Mouse (Mus musculus) neural tube, embryonic 11.5 days (tissue): ENCODE data around the gene Zfp445. TPM values are rescaled to one million over a fixed set of nuclear protein-coding genes. Genes with fewer than 3 reads are reported as not detected.
A peak's percentile ranks its signal among the peaks of the same experiment; 100 is the strongest.

Experiments used
- ATAC-seq: fragments of 200-750 bp; cut with Nextera tagmentation; 2 replicates; pipeline ENCODE4 v1.8.0; 2017; ENCODE audit warnings: moderate number of reproducible peaks, mild to moderate bottlenecking, moderate TSS enrichment, moderate library complexity; ENCODE audit not compliant: insufficient read depth, low FRiP score, low TSS enrichment
- DNase-seq: peaks from one replicate; pipeline ENCODE4 v3.0.0-alpha.2; 2015; ENCODE audit warnings: low spot score
- H3K27ac ChIP-seq: fragments of 300-500 bp; sonication (generic); 2 replicates; pipeline ENCODE4 v1.5.1; 2014; ENCODE audit warnings: low read depth, mild to moderate bottlenecking, low read length
- H3K27me3 ChIP-seq: fragments of 300-500 bp; sonication (generic); 2 replicates; pipeline ENCODE4 v1.6.1; 2014; ENCODE audit warnings: mild to moderate bottlenecking, low read length, mixed read lengths; ENCODE audit not compliant: control insufficient read depth, insufficient read depth
- H3K36me3 ChIP-seq: fragments of 300-500 bp; sonication (generic); 2 replicates; pipeline ENCODE4 v1.6.1; 2014; ENCODE audit warnings: mild to moderate bottlenecking, low read length, moderate library complexity, mixed read lengths; ENCODE audit not compliant: control insufficient read depth, insufficient read depth
- H3K4me1 ChIP-seq: fragments of 300-500 bp; sonication (generic); 2 replicates; pipeline ENCODE4 v1.6.1; 2014; ENCODE audit warnings: low read length, mixed read lengths; ENCODE audit not compliant: control insufficient read depth, insufficient read depth
- H3K4me2 ChIP-seq: fragments of 300-500 bp; sonication (generic); 2 replicates; pipeline ENCODE4 v1.6.1; 2014; ENCODE audit warnings: low read depth, mild to moderate bottlenecking, moderate library complexity
- H3K4me3 ChIP-seq: fragments of 300-500 bp; sonication (generic); 2 replicates; pipeline ENCODE4 v1.5.1; 2014; ENCODE audit warnings: low read depth, low read length
- H3K9ac ChIP-seq: fragments of 300-500 bp; sonication (generic); 2 replicates; pipeline ENCODE4 v1.6.1; 2014; ENCODE audit warnings: mild to moderate bottlenecking, low read length
- H3K9me3 ChIP-seq: fragments of 300-500 bp; sonication (generic); 2 replicates; pipeline ENCODE4 v1.6.1; 2016; ENCODE audit warnings: low read length; ENCODE audit not compliant: control insufficient read depth
- WGBS: fragments of 180-500 bp; shearing (Covaris S2); extraction: QIAGEN DNeasy Blood & Tissue Kit; methylation state at CpG from one replicate; pipeline ENCODE4 v1.1.7; 2014; 5-methylcytosine and 5-hydroxymethylcytosine counted together
- polyA plus RNA-seq: library from polyadenylated mRNA; unstranded; fragments of >200 nt; fragmentation: Nextera tagmentation; extraction: Ambion mirVana; gene quantifications from 2 replicates; pipeline ENCODE4 v1.2.1, GENCODE M21; 2014

Gene Zfp445
- polyA plus RNA-seq: 80.2 and 88.1 TPM in 2 replicates

DNA sequence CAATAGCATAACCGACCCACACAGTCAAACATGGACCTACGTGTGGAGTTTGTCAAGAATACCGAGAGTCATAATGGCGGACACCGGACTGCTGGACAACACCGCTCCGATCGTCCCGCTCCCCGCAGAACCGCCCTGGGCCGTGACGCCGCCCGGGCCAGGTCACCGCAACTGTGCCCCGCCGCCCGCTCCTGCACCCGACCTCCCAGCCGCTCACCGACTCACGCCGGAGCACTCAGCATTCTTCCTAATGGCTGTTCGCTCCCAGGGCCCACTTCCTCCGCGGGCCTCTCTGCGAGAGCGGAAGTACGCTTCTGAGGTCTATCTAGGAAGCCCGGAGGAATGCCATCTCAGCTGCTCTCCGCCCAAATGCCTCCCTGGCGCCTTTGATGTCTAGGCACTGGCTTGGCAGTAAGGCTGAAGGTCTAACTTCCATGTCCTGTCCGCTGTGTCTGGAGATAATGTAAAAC, at the start of gene Zfp445:
Gene Zfp445, minus strand, starts transcription at position 310 of the 470 bp plus-strand sequence.
- DNase-seq (peak; percentile 89), ATAC-seq (peak; percentile 87)
- Histone ChIP-seq H3K4me3 (peak within 1 kb of the TSS; percentile 84), H3K9me3 (peaks cover 3% of the 10 kb centered on the region; the same call in 1 of the 2 replicates), H3K4me2 (peak within 1 kb of the TSS; percentile 56), H3K27me3 (no peaks in the 10 kb centered on the region), H3K27ac (peak within 1 kb of the TSS; percentile 62; the same call in 1 of the 2 replicates), H3K36me3 (peaks cover 16% of the 10 kb centered on the region), H3K4me1 (peaks cover 7% of the 10 kb centered on the region; the same call in 1 of the 2 replicates), H3K9ac (peak within 1 kb of the TSS; percentile 93)
- WGBS: under 1% methylated on average over 34 of the region's 34 CpGs

DNA sequence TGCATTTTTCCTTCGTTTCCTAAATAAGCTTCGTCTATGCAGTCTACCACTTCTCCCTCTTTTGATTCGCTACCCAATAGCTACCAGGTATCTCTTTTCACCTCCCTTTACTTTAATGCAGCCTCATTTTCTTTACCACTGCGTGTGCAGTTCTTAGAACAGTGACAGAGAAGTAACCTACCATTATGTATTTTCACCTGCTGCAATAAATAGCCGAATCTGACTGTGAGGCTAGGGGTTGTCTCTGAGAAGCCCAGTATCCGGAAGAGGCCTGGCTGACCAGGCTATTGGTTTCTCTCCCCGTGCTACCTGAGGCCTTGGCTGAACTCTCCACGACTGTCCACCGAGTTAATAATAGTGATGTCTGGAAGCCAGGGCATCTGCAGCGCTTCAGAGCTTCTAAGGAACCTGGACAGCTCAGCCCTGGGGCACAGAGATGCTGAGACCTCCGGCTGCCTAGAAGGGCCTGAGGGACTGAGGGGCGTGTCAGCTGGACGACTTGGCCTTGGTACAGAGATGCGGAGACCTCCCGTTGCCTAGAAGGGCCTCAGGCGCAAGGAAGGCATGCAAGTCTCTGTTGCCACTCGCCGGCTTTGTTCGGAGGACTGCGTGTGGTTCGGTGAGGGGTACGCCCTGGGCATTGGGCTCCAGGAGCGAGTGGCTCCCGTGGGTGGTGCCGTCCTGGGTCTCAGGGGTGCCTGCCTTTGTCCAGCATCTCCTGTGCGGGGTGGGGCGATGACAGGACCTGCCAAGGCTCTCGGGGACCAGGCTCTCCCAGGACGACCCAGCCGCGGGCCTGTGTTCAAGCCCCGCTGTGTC, 37.1 kb upstream of the Zfp445 start:
- Histone ChIP-seq H3K9me3 (no peaks in the 10 kb centered on the region), H3K27me3 (no peaks in the 10 kb centered on the region), H3K4me2 (peak overlapping the region; percentile 84), H3K36me3 (peaks cover 5% of the 10 kb centered on the region), H3K9ac (peak overlapping the region; percentile 93), H3K4me1 (no peaks in the 10 kb centered on the region), H3K27ac (no peak overlapping the region), H3K4me3 (peak overlapping the region; percentile 61)
- peak; percentile 98 for ATAC-seq
- peak; percentile 87 for DNase-seq
- WGBS: 13% methylated on average over 32 of the region's 32 CpGs

DNA sequence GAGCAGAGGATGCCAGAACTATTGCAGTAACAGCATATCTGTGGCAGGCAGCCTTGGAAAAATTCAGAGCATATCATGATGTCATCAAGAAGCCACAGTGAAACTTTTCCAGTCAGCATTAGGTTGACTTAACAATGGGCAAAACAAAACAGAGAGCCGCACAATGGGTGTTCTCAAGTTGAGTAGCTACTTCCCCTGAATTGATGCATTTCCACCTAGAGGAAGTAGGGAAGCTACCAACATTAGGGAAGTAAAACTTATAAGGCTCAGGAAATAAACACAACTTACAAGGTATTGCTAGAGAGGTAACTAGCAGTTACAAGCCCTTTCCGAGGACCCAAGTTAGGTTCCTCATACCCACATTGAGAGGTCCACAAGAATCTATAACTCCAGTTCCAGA, 35.2 kb upstream of the Zfp445 start:
- ATAC-seq: no peak
- H3K9ac ChIP-seq: no peak overlapping the region
- no peak overlapping the region for H3K4me2 ChIP-seq
- H3K9me3 ChIP-seq: no peaks in the 10 kb centered on the region
- DNase-seq: no peak
- no peak overlapping the region for H3K4me3 ChIP-seq
- 85% methylated on average over 2 of the region's 2 CpGs for WGBS
- H3K4me1 ChIP-seq: no peaks in the 10 kb centered on the region
- H3K27me3 ChIP-seq: no peaks in the 10 kb centered on the region
- H3K36me3 ChIP-seq: no peaks in the 10 kb centered on the region
- no peak overlapping the region for H3K27ac ChIP-seq

DNA sequence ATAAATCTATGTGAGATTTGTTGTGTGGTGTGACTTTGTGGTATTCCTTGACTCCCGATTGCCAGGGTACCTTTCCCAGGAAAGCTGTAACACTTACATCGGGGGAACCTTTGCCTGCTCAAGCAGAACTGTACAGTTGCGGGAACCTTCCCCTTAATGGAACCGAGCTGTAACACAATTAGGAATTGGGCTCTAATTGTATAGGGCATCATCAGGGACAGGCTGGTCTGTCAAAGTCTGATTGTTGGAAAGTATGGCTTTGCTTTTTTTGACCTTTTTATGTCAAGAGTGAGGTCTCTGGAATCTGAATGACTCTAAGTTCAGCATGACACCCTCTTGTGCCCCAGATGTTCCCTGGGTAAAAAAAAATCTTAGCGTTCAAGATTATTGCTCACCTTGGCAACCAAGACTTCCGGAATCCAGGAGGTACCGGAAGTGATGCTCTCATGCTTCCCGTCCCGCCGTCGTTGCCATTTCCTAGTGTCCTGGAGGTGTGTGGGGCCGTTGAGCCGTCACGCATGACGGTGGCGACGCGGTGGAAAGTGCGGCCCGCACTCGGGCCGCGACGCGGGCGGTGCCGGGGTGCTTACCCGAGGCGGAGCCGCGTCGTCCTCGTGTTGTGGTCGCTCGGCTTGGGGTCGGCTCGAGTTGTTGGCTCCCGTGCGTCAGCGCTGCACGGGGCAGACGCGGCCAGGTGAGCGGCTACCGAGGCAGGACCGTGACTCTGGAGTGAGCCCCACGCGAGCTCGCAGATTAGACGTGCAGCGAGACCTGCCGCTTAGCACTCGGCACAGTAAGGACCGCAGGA, 20.8 kb upstream of the Zfp445 start:
- H3K9me3 ChIP-seq: no peaks in the 10 kb centered on the region
- no peaks in the 10 kb centered on the region for H3K36me3 ChIP-seq
- H3K4me1 ChIP-seq: peaks cover 3% of the 10 kb centered on the region; the same call in 1 of the 2 replicates
- DNase-seq: peak; percentile 71
- H3K9ac ChIP-seq: peak overlapping the region; percentile 64
- peak; percentile 83 for ATAC-seq
- H3K4me2 ChIP-seq: peak overlapping the region; percentile 54
- 6% methylated on average over 54 of the region's 54 CpGs for WGBS
- H3K4me3 ChIP-seq: peak overlapping the region; percentile 77
- H3K27me3 ChIP-seq: no peaks in the 10 kb centered on the region
- H3K27ac ChIP-seq: no peak overlapping the region

DNA sequence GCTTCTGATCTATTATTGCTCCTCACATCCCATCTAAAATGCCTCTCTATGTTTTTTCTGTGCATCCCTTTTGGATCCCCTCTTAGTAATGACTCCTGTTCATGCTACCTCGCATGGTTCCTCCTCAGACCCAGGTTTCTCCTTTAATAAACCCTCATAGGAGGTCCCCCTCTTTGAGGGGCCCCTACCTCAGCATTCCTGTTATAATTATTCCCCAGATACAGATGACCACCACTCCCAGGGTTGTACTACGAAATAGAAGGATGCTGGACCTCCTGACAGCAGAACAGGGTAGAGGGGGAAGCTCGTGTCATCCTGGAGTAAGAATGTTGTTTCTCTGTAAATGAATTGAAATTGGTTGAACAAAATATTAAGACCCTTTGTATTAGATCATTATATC, 19.6 kb upstream of the Zfp445 start, which contains the start of gene Zkscan7:
Gene Zkscan7, plus strand, starts transcription at position 301 of the 400 bp plus-strand sequence.
- no peaks in the 10 kb centered on the region for H3K9me3 ChIP-seq
- peaks cover 3% of the 10 kb centered on the region; the same call in 1 of the 2 replicates for H3K4me1 ChIP-seq
- WGBS: 90% methylated on average over 3 of the region's 3 CpGs
- H3K27ac ChIP-seq: no peak within 1 kb of the TSS
- H3K9ac ChIP-seq: peak within 1 kb of the TSS; percentile 64; the same call in 1 of the 2 replicates
- DNase-seq: no peak
- H3K4me3 ChIP-seq: peak within 1 kb of the TSS; percentile 77; the same call in 1 of the 2 replicates
- no peaks in the 10 kb centered on the region for H3K36me3 ChIP-seq
- peak within 1 kb of the TSS; percentile 54 for H3K4me2 ChIP-seq
- no peaks in the 10 kb centered on the region for H3K27me3 ChIP-seq
- no peak for ATAC-seq

DNA sequence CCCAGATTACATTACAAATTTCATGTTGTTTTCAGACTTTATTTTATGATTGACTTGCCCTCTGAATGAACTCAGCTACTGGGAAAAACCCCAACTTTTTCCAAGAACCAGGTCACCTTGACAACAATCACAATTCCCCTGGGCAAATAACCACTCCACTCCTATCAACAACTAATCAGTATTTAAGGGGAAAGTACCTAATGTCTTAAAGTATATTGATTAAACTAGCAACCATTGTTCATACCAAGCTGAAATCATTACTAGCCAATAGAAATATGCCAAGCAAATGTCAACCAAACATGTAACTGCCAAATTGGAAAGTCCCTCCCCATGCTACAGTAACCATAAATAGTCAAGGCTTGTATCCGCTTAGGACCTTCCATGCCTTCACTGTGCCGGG, 9.3 kb upstream of the Zfp445 start:
- H3K27me3 ChIP-seq: no peaks in the 10 kb centered on the region
- no peak overlapping the region for H3K9ac ChIP-seq
- no peaks in the 10 kb centered on the region for H3K4me1 ChIP-seq
- WGBS: 93% methylated on average over 2 of the region's 2 CpGs
- no peak overlapping the region for H3K4me3 ChIP-seq
- ATAC-seq (no peak), DNase-seq (no peak)
- no peak overlapping the region for H3K27ac ChIP-seq
- no peak overlapping the region for H3K4me2 ChIP-seq
- H3K9me3 ChIP-seq: no peaks in the 10 kb centered on the region
- no peaks in the 10 kb centered on the region for H3K36me3 ChIP-seq

DNA sequence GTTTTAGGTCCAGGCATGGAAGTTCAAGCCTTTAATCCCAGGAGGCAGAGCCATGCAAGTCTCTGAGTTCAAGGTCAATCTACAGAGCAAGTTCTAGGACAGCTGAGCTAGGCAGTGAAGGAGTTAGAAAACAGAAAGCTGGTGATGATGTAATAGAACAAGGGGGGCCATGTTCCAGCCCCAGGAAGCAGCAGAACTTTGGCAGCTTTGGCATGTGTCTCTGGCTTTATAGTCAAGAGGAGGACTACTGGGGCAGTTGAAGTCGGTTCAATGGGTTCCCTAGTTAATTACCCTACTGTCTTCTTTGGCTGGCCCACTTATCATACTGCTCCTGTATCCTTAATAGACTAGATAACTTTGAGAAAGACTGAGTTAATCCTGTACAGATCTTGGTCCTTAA, 8.8 kb upstream of the Zfp445 start:
- no peaks in the 10 kb centered on the region for H3K9me3 ChIP-seq
- no peak overlapping the region for H3K27ac ChIP-seq
- 69% methylated on average over 1 of the region's 1 CpGs for WGBS
- no peak overlapping the region for H3K4me3 ChIP-seq
- no peak overlapping the region for H3K9ac ChIP-seq
- no peak overlapping the region for H3K4me2 ChIP-seq
- H3K27me3 ChIP-seq: no peaks in the 10 kb centered on the region
- DNase-seq (no peak), ATAC-seq (no peak)
- no peaks in the 10 kb centered on the region for H3K36me3 ChIP-seq
- H3K4me1 ChIP-seq: no peaks in the 10 kb centered on the region

DNA sequence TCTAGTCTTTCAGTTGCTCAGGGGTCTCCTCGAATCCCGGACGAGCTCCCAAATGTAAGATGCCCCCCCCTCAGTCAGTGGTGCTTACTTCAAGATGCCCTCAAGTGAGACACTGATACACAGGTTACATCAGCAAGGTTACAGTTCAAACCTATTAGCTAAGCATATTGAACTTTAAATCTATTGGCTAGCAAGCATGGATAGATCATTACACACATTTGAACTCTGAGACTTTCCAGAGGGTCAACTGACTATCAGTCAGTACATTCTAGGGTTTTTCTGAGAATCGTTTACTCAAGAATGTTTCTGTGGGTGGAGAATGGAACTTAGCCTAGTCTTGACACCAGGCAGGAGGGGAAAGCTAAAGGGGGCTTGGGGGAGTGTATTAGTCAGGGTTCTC, 6.8 kb upstream of the Zfp445 start:
- no peaks in the 10 kb centered on the region for H3K9me3 ChIP-seq
- H3K4me1 ChIP-seq: no peaks in the 10 kb centered on the region
- 88% methylated on average over 4 of the region's 4 CpGs for WGBS
- H3K4me3 ChIP-seq: no peak overlapping the region
- DNase-seq (no peak), ATAC-seq (no peak)
- H3K9ac ChIP-seq: no peak overlapping the region
- H3K36me3 ChIP-seq: no peaks in the 10 kb centered on the region
- no peak overlapping the region for H3K27ac ChIP-seq
- H3K4me2 ChIP-seq: no peak overlapping the region
- no peaks in the 10 kb centered on the region for H3K27me3 ChIP-seq
